Mouse (Mus musculus) lung, postnatal 0 days (tissue): ENCODE data around the gene Ubl4b. TPM values are rescaled to one million over a fixed set of nuclear protein-coding genes. Genes with fewer than 3 reads are reported as not detected.

Source experiments
- ATAC-seq: fragments of 200-750 bp; cut with Nextera tagmentation; 2 replicates; pipeline ENCODE4 v1.8.0; 2017; ENCODE audit warnings: moderate library complexity
- DNase-seq: peaks from one replicate; pipeline ENCODE4 v3.0.0-alpha.2; 2016; ENCODE audit warnings: low spot score
- H3K27ac ChIP-seq: fragments of 300-500 bp; sonication (generic); 2 replicates; pipeline ENCODE4 v1.5.1; 2014; ENCODE audit warnings: antibody characterized with exemption, mild to moderate bottlenecking, low read length, mixed read lengths
- H3K27me3 ChIP-seq: fragments of 300-500 bp; sonication (generic); replicated peaks from 2 replicates; pipeline ENCODE4 v1.6.1; 2014; ENCODE audit warnings: low read length, mixed read lengths; ENCODE audit not compliant: insufficient read depth
- H3K36me3 ChIP-seq: fragments of 300-500 bp; sonication (generic); 2 replicates; pipeline ENCODE4 v1.6.1; 2014; ENCODE audit warnings: low read length, mixed read lengths; ENCODE audit not compliant: insufficient read depth
- H3K4me1 ChIP-seq: fragments of 300-500 bp; sonication (generic); 2 replicates; pipeline ENCODE4 v1.6.1; 2014; ENCODE audit warnings: antibody characterized with exemption, low read depth, low read length, mixed read lengths; ENCODE audit not compliant: insufficient read depth
- H3K4me2 ChIP-seq: fragments of 300-500 bp; sonication (generic); replicated peaks from 2 replicates; pipeline ENCODE4 v1.6.1; 2014; ENCODE audit warnings: low read depth, mild to moderate bottlenecking, low read length, moderate library complexity, mixed read lengths
- H3K4me3 ChIP-seq: fragments of 300-500 bp; sonication (generic); 2 replicates; pipeline ENCODE4 v1.5.1; 2014; ENCODE audit warnings: low read depth, low read length
- H3K9ac ChIP-seq: fragments of 300-500 bp; sonication (generic); replicated peaks from 2 replicates; pipeline ENCODE4 v1.6.1; 2014; ENCODE audit warnings: low read depth, mild to moderate bottlenecking
- H3K9me3 ChIP-seq: fragments of 300-500 bp; sonication (generic); 2 replicates; pipeline ENCODE4 v1.6.1; 2016; ENCODE audit warnings: low read length, mixed read lengths
- CTCF ChIP-seq: IDR thresholded peaks from 2 replicates; pipeline ENCODE4 v1.5.1; 2016; ENCODE audit warnings: antibody characterized with exemption, mild to moderate bottlenecking
- EP300 ChIP-seq: IDR thresholded peaks from 2 replicates; pipeline ENCODE4 v1.6.1; 2016; ENCODE audit warnings: antibody characterized with exemption, mild to moderate bottlenecking, control low read depth
- WGBS: fragments of 180-500 bp; shearing (Covaris S2); extraction: QIAGEN DNeasy Blood & Tissue Kit; methylation state at CpG from one replicate; pipeline ENCODE4 v1.1.7; 2014; 5-methylcytosine and 5-hydroxymethylcytosine counted together
- polyA plus RNA-seq: library from polyadenylated mRNA; unstranded; fragments of >200 nt; fragmentation: Nextera tagmentation; extraction: Ambion mirVana; gene quantifications from 2 replicates; pipeline ENCODE4 v1.2.1, GENCODE M21; 2015

Ubl4b gene
- polyA plus RNA-seq, 1 experiment from 2014 or later = not detected

GRCm38 (mm10) chr3:107533532-107533931 is 21.3 kb downstream of the Ubl4b start:
- H3K27me3 ChIP-seq = no peaks in the 10 kb centered on the region

GRCm38 (mm10) chr3:107530581-107530980 is 24.3 kb downstream of the Ubl4b start:
- no peaks in the 10 kb centered on the region for H3K36me3 ChIP-seq
- no peak overlapping the region for H3K9ac ChIP-seq
- no peaks in the 10 kb centered on the region for H3K4me1 ChIP-seq
- no peak for TF ChIP-seq CTCF
- H3K4me2 ChIP-seq = no peak overlapping the region
- no peak for DNase-seq
- H3K9me3 ChIP-seq = no peaks in the 10 kb centered on the region
- ATAC-seq = no peak
- H3K27ac ChIP-seq = no peak overlapping the region
- H3K27me3 ChIP-seq = no peaks in the 10 kb centered on the region
- no peak overlapping the region for H3K4me3 ChIP-seq
- 66% methylated on average over 5 of the region's 5 CpGs for WGBS

More at GRCm38 (mm10) chr3:107533532-107533931, 21.3 kb downstream of the Ubl4b start:
- Histone ChIP-seq H3K36me3 (no peaks in the 10 kb centered on the region), H3K4me3 (no peak overlapping the region), H3K9me3 (no peaks in the 10 kb centered on the region), H3K4me2 (no peak overlapping the region), H3K27ac (no peak overlapping the region), H3K4me1 (no peaks in the 10 kb centered on the region), H3K9ac (no peak overlapping the region)
- TF ChIP-seq EP300 (no peak), CTCF (no peak)
- ATAC-seq (no peak), DNase-seq (no peak)
- 38% methylated on average over 4 of the region's 4 CpGs for WGBS

GRCm38 (mm10) chr3:107529182-107529581 is 25.7 kb downstream of the Ubl4b start:
- no peaks in the 10 kb centered on the region for H3K27me3 ChIP-seq
- no peak for ATAC-seq

DNA sequence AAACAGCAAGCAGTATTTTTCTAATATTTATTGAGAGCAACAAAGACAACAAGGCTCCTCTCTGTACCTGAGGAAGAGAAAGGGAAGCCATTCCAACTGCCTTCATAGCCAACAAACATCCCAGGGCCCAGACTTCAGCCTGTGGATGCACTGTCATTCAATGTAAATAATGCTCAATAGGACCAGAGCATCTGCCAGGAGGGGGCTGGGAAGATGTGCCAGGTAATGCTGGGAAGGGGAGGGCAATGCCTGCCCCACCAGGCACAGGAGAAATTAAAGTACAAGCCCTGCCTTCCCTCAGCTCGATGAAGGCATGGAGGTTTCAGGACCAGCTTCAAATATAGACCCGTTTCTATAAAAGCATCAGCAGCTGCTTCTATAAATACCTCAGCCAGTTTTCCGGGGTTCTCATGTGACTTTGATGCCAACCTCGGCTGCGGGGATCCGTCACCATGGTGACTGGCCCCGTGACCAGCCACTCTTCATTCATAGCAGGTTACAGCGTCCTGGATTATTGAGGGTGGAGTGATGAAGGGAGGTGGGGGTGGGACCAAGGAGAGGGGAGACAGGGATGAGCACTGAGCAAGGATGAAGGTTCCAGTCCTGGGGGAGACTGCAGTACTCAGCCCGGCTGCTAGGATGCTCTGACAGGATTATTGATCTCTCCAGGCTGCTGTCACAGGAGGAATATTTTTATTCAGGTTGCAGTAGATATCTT is 26.3 kb downstream of the Ubl4b start:
- WGBS = 21% methylated on average over 9 of the region's 9 CpGs
- TF ChIP-seq EP300 = no peak
- no peak for TF ChIP-seq CTCF
- H3K4me3 ChIP-seq = no peak overlapping the region
- H3K27ac ChIP-seq = no peak overlapping the region
- no peak overlapping the region for H3K4me2 ChIP-seq
- DNase-seq (no peak), ATAC-seq (no peak)
- H3K9ac ChIP-seq = no peak overlapping the region
- no peaks in the 10 kb centered on the region for H3K4me1 ChIP-seq
- H3K27me3 ChIP-seq = no peaks in the 10 kb centered on the region
- H3K9me3 ChIP-seq = no peaks in the 10 kb centered on the region
- H3K36me3 ChIP-seq = no peaks in the 10 kb centered on the region

More at GRCm38 (mm10) chr3:107529182-107529581, 25.7 kb downstream of the Ubl4b start:
- H3K4me2 ChIP-seq = no peak overlapping the region
- H3K36me3 ChIP-seq = no peaks in the 10 kb centered on the region
- no peak for DNase-seq
- 72% methylated on average over 5 of the region's 5 CpGs for WGBS
- H3K9ac ChIP-seq = no peak overlapping the region
- H3K4me3 ChIP-seq = no peak overlapping the region
- TF ChIP-seq EP300 (no peak), CTCF (no peak)
- no peak overlapping the region for H3K27ac ChIP-seq
- H3K9me3 ChIP-seq = no peaks in the 10 kb centered on the region
- no peaks in the 10 kb centered on the region for H3K4me1 ChIP-seq

DNA sequence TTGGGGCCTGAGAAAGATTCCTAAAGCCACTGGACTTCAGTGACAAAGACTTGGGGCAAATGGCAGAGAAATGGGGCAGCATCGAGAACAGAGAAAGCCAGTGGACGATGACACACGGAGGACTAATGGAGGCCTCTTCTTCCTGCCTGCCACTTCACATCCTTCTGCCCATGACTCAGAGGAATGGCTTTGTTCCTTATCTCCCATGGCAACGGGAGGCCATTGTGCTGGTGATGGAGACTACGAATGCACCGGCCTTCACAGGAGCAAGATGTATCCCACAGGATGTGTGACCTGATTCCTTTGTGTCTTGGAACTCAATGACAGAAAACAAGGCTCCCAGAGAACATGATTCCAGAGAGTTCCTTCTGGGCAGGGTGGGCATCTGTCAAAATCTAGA is 30.3 kb downstream of the Ubl4b start:
- Histone ChIP-seq H3K4me3 (no peak overlapping the region), H3K27me3 (no peaks in the 10 kb centered on the region), H3K36me3 (no peaks in the 10 kb centered on the region), H3K9me3 (no peaks in the 10 kb centered on the region), H3K27ac (no peak overlapping the region), H3K4me1 (no peaks in the 10 kb centered on the region), H3K9ac (no peak overlapping the region), H3K4me2 (no peak overlapping the region)
- TF ChIP-seq CTCF = no peak
- no peak for TF ChIP-seq EP300
- WGBS = 63% methylated on average over 6 of the region's 6 CpGs
- ATAC-seq (no peak), DNase-seq (no peak)

GRCm38 (mm10) chr3:107520931-107521330 is 33.9 kb downstream of the Ubl4b start:
- Histone ChIP-seq H3K4me3 (no peak overlapping the region), H3K4me1 (0 out of 2 replicates have a peak, but pooled peaks cover 5% of the 10 kb centered on the region), H3K36me3 (no peaks in the 10 kb centered on the region), H3K9me3 (no peaks in the 10 kb centered on the region), H3K9ac (no peak overlapping the region), H3K27ac (no peak overlapping the region), H3K27me3 (peaks cover 31% of the 10 kb centered on the region), H3K4me2 (no peak overlapping the region)
- WGBS = 69% methylated on average over 5 of the region's 5 CpGs
- ATAC-seq (no peak), DNase-seq (no peak)
- TF ChIP-seq CTCF (no peak), EP300 (no peak)
